Mouse (Mus musculus) ES-E14 (cell line): ENCODE results near the gene Gabrb2.

Experiments used
- CHD2 ChIP-seq: IDR thresholded peaks from 2 replicates; pipeline ENCODE4 v1.6.1; 2014; ENCODE audit warnings: mild to moderate bottlenecking, low read depth, low read length, inconsistent platforms
- HCFC1 ChIP-seq: IDR thresholded peaks from 2 replicates; pipeline ENCODE4 v1.6.1; 2012; ENCODE audit warnings: low read length, inconsistent platforms, borderline replicate concordance; ENCODE audit not compliant: insufficient read depth
- MAFK ChIP-seq: IDR thresholded peaks from 2 replicates; pipeline ENCODE4 v1.6.1; 2014; ENCODE audit warnings: mild to moderate bottlenecking, low read depth, low read length, inconsistent platforms; ENCODE audit not compliant: insufficient read depth
- ZC3H11A ChIP-seq: IDR thresholded peaks from 2 replicates; pipeline ENCODE4 v1.6.1; 2012; ENCODE audit warnings: low read depth, mild to moderate bottlenecking, inconsistent platforms, low read length, borderline replicate concordance
- ZNF384 ChIP-seq: IDR thresholded peaks from 2 replicates; pipeline ENCODE4 v1.6.1; 2012; ENCODE audit warnings: low read depth, low read length, inconsistent platforms

GRCm38 (mm10) chr11:42621109-42621508 is 201.6 kb downstream of the Gabrb2 start:
- TF ChIP-seq ZC3H11A (no peak), CHD2 (no peak), ZNF384 (no peak), HCFC1 (no peak), MAFK (no peak)
